Mouse (Mus musculus) midbrain, embryonic 11.5 days (tissue): ENCODE measurements around the gene Eef1a2. TPM values are rescaled to one million over a fixed set of nuclear protein-coding genes. Genes with fewer than 3 reads are reported as not detected.
"Not testable (repeated sequence)": the region's sequence is repeated elsewhere in the genome, so short reads cannot be mapped to it uniquely, and the experiment has no call there.

Experiments used
- ATAC-seq: fragments of 200-750 bp; cut with Nextera tagmentation; 2 replicates; pipeline ENCODE4 v1.8.0; 2017; ENCODE audit warnings: moderate TSS enrichment, moderate library complexity; ENCODE audit not compliant: low FRiP score
- DNase-seq: peaks from one replicate; pipeline ENCODE4 v3.0.0; 2015; ENCODE audit warnings: low spot score; ENCODE audit errors: missing footprints
- H3K27ac ChIP-seq: fragments of 300-500 bp; sonication (generic); 2 replicates; pipeline ENCODE4 v1.5.1; 2014; ENCODE audit warnings: low read depth, low read length
- H3K27me3 ChIP-seq: fragments of 300-500 bp; sonication (generic); 2 replicates; pipeline ENCODE4 v1.6.1; 2014; ENCODE audit warnings: mild to moderate bottlenecking, low read length, moderate library complexity, mixed read lengths; ENCODE audit not compliant: control insufficient read depth, insufficient read depth
- H3K36me3 ChIP-seq: fragments of 300-500 bp; sonication (generic); 2 replicates; pipeline ENCODE4 v1.6.1; 2014; ENCODE audit warnings: mild to moderate bottlenecking, low read length, moderate library complexity, mixed read lengths; ENCODE audit not compliant: control insufficient read depth, insufficient read depth
- H3K4me1 ChIP-seq: fragments of 300-500 bp; sonication (generic); 2 replicates; pipeline ENCODE4 v1.6.1; 2014; ENCODE audit warnings: low read length; ENCODE audit not compliant: control insufficient read depth, insufficient read depth
- H3K4me2 ChIP-seq: fragments of 300-500 bp; sonication (generic); 2 replicates; pipeline ENCODE4 v1.6.1; 2014; ENCODE audit warnings: mild to moderate bottlenecking, moderate library complexity
- H3K4me3 ChIP-seq: fragments of 300-500 bp; sonication (generic); 2 replicates; pipeline ENCODE4 v1.5.1; 2014; ENCODE audit warnings: low read depth, low read length
- H3K9ac ChIP-seq: fragments of 300-500 bp; sonication (generic); 2 replicates; pipeline ENCODE4 v1.6.1; 2014; ENCODE audit warnings: low read length
- H3K9me3 ChIP-seq: fragments of 300-500 bp; sonication (generic); 2 replicates; pipeline ENCODE4 v1.6.1; 2016; ENCODE audit warnings: low read length; ENCODE audit not compliant: control insufficient read depth
- WGBS: fragments of 180-500 bp; shearing (Covaris S2); extraction: QIAGEN DNeasy Blood & Tissue Kit; methylation state at CpG from one replicate; pipeline ENCODE4 v1.1.7; 2014; 5-methylcytosine and 5-hydroxymethylcytosine counted together
- polyA plus RNA-seq: library from polyadenylated mRNA; unstranded; fragments of >200 nt; fragmentation: Nextera tagmentation; extraction: Ambion mirVana; gene quantifications from 2 replicates; pipeline ENCODE4 v1.2.1, GENCODE M21; 2014

Eef1a2 gene
- polyA plus RNA-seq, 1 experiment from 2014 or later, result 0.94 TPM

DNA sequence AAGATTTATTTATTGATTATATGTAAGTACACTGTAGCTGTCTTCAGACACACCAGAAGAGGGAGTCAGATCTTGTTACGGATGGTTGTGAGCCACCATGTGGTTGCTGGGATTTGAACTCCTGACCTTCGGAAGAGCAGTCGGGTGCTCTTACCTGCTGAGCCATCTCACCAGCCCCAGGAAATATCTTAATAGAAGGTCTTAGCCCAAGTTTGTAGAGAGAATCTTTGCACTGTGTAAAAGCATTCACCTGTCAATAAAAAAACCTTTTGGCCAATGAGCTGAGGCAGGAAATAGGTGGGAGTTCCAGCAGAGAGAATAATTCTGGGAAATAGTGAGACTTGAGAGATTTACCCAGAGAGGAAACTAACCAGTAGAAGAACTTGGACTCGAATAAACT lies 34.6 kb upstream of the Eef1a2 start:
- H3K4me3 ChIP-seq, H3K9me3 ChIP-seq, H3K27ac ChIP-seq, H3K4me2 ChIP-seq, H3K9ac ChIP-seq, H3K27me3 ChIP-seq, ATAC-seq, DNase-seq, H3K36me3 ChIP-seq, H3K4me1 ChIP-seq: not testable (repeated sequence)
- WGBS, result 81% methylated on average over 4 of the region's 4 CpGs

DNA sequence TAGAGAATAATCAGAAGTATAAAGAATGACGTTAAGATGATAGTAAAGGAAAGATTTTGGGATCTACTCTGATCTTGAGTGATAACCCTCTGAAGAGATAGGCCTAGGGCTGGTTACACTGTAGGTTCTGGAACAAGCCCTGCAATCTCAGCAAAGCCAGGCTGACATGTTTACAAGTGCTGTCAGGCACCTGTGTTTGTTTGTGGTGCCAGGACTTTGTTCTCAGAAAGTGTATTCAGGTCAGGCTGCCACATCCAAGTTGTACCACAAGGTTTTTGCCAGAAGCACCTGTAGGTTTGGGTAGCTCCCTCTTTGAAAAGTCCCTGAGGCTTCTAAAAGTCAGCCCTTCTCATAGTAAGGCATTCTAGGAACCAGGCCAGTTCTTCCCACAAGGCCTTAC lies 32.5 kb upstream of the Eef1a2 start:
- ATAC-seq, result no peak
- no peaks in the 10 kb centered on the region for H3K27me3 ChIP-seq
- 98% methylated on average over 1 of the region's 1 CpGs for WGBS
- H3K9me3 ChIP-seq, result no peaks in the 10 kb centered on the region
- no peak overlapping the region for H3K4me2 ChIP-seq
- no peak for DNase-seq
- H3K4me3 ChIP-seq, result no peak overlapping the region
- H3K4me1 ChIP-seq, result peaks cover 6% of the 10 kb centered on the region
- no peaks in the 10 kb centered on the region; the same call in 1 of the 2 replicates for H3K36me3 ChIP-seq
- no peak overlapping the region for H3K9ac ChIP-seq
- H3K27ac ChIP-seq, result no peak overlapping the region

DNA sequence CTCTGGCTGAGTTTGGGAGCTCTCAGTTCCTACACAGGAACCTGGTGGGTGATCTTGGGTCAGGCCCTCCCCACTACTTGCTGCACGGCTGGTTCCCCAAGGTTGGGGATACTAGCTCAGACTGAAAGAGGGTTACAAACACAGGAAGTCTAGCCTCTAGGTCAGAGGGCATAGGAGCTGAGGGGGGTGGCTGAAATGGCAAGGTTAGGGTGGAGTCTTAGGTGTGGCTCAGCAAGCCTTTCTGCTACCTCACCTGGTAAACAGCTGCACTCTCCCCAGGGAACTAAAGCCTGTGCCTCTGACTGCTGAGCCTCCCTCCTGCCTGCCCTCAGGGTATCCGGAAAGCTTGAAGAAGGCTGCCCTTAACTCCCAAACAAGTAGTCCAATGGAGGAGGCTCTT lies 31.9 kb upstream of the Eef1a2 start:
- no peaks in the 10 kb centered on the region; the same call in 1 of the 2 replicates for H3K36me3 ChIP-seq
- peak overlapping the region; percentile 75 for H3K4me2 ChIP-seq
- no peak for ATAC-seq
- no peak overlapping the region for H3K27ac ChIP-seq
- H3K9ac ChIP-seq, result peak overlapping the region; percentile 48
- peaks cover 6% of the 10 kb centered on the region for H3K4me1 ChIP-seq
- DNase-seq, result no peak
- H3K9me3 ChIP-seq, result no peaks in the 10 kb centered on the region
- peak overlapping the region; percentile 66 for H3K4me3 ChIP-seq
- no peaks in the 10 kb centered on the region for H3K27me3 ChIP-seq
- WGBS, result 73% methylated on average over 2 of the region's 2 CpGs

DNA sequence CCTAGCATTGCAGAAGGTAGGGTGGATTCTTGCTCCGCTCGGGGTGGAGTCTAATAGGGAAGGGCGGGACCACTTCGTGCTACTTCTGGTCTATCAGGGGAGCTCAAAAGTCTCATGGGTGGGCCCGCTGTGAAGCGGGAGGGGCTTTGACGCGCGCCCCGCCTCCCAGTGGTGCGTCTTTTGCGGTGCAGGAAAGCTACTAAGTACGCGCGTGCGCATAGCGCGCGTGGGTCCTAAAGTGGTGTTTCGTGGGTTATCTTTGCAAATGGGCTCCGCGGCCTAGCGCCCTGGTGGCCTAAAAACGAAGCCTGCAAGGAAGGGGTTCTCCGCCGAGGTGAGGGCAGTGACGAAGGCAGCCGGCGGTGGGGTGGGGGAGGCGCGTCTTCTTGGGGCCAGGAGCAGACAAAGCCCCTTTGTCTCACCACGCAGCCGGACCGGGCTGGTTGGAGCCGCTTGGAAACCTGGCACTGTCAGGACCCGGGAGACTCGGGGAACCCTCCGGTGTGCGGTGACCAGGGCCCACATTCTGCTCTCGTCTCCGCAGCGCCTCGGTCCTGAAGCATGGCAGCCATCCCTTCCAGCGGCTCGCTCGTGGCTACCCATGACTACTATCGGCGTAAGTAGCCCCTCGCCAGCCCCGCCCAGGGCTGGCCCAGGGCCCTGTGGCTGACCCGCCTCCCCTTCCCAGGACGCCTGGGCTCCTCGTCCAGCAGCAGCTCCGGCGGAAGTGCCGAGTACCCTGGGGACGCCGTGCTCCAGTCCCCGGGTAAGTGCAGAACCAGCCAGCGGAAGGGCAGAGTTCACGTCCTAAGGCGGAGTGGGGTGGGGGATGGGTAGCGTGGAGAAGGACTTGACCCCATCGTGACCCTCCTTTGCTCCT lies 30.5 kb upstream of the Eef1a2 start, which contains the start of gene Ppdpf:
TSS of gene Ppdpf (plus strand) at position 127 of the 880 bp plus-strand sequence.
- Histone ChIP-seq H3K9me3 (no peaks in the 10 kb centered on the region), H3K27ac (peak within 1 kb of the TSS; percentile 96), H3K4me3 (peak within 1 kb of the TSS; percentile 66), H3K9ac (peak within 1 kb of the TSS; percentile 97), H3K4me1 (peaks cover 6% of the 10 kb centered on the region), H3K4me2 (peak within 1 kb of the TSS; percentile 75), H3K36me3 (no peaks in the 10 kb centered on the region; the same call in 1 of the 2 replicates), H3K27me3 (no peaks in the 10 kb centered on the region)
- DNase-seq, result peak; percentile 98
- under 1% methylated on average over 61 of the region's 64 CpGs for WGBS
- ATAC-seq, result peak; percentile 87

DNA sequence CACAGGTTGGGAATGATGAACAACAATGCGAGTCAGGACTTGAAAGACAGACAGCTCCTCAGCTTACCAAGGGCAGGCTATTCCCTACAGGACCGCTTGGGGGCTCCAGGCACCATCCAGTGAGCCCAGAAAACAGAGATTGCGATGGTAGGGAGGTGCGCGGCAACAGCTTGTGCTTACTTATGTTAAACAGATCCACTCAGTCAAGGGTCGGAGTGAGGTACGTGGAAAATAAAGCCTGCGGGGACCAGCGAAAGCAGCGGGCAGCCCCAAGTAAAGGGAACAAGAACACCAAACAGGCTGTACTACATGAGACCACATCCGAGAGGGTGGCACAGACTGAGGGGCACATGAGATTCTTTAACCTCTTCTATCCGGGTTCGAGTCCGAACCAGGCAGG lies 29.8 kb upstream of the Eef1a2 start:
- ATAC-seq (peak; percentile 87), DNase-seq (no peak)
- Histone ChIP-seq H3K4me1 (peaks cover 6% of the 10 kb centered on the region), H3K4me3 (peak overlapping the region; percentile 66), H3K27ac (peak overlapping the region; percentile 96), H3K36me3 (no peaks in the 10 kb centered on the region; the same call in 1 of the 2 replicates), H3K4me2 (peak overlapping the region; percentile 75), H3K9me3 (no peaks in the 10 kb centered on the region), H3K27me3 (no peaks in the 10 kb centered on the region), H3K9ac (peak overlapping the region; percentile 97)
- WGBS, result under 1% methylated on average over 14 of the region's 14 CpGs

DNA sequence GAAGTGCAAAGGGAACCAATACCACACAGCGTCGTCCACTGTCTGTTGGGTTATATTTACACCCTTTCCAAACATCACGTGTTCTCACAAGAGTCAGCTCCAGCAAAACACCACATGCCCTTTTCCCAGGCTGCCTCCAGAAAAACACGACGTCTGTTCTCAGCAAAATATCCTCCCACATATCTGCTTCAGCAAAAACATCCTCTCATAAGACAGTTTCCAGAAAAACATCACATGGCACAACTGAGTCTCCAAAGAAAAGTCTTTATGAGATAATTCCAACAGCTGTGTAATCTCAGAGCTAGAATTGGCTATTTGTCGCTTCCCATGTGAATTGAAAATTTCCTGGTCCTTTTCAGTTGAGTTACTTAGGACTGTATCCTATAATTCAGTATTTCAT lies 24.1 kb upstream of the Eef1a2 start:
- Histone ChIP-seq H3K9ac (no peak overlapping the region), H3K27ac (no peak overlapping the region), H3K4me1 (no peaks in the 10 kb centered on the region), H3K27me3 (no peaks in the 10 kb centered on the region), H3K9me3 (no peaks in the 10 kb centered on the region), H3K36me3 (no peaks in the 10 kb centered on the region), H3K4me2 (no peak overlapping the region), H3K4me3 (no peak overlapping the region)
- WGBS, result 84% methylated on average over 6 of the region's 6 CpGs
- ATAC-seq (no peak), DNase-seq (no peak)

DNA sequence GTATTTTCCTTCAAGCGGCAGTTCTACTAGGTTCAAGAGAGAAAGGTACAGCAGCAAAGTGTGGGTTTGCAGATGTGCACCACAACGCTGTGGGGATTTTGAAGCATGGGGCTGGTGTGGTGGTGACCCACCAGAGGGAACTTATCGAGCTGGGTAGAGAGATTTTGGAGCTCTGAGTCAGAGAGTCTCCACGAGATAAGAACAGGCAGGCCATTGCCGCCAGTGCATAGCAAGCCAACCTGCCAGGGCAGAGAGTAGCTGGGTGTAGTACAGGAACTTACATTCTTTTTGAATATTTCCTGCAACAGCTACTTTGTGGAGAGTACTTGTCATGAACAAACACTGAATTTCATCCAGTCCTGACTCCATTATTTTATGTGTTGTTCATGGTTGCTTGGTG lies 21.7 kb upstream of the Eef1a2 start:
- no peak overlapping the region for H3K4me3 ChIP-seq
- WGBS, result 87% methylated on average over 5 of the region's 5 CpGs
- DNase-seq (no peak), ATAC-seq (no peak)
- no peaks in the 10 kb centered on the region for H3K36me3 ChIP-seq
- no peak overlapping the region for H3K27ac ChIP-seq
- no peak overlapping the region for H3K9ac ChIP-seq
- H3K27me3 ChIP-seq, result no peaks in the 10 kb centered on the region
- no peaks in the 10 kb centered on the region for H3K9me3 ChIP-seq
- H3K4me1 ChIP-seq, result no peaks in the 10 kb centered on the region
- H3K4me2 ChIP-seq, result no peak overlapping the region

DNA sequence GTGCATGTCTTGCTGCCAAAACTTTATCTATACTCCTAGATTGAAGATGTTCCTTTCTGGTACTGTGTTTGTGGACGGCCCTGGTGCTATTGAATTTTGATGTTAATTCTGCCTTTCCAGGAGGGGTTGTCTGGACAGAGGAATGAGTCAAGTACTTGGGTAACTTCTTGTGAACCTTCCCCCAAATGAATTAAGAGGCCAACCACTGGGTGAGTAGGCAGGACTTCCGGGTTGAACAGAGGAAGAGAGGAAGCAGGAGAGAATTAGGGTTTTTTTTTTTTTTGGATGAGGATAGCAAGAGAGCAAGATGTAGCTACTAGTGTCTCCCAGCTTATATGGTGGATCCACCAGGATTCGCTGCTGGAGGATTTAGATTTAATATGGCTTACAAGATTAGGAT lies 21.2 kb upstream of the Eef1a2 start:
- no peak overlapping the region for H3K27ac ChIP-seq
- DNase-seq (no peak), ATAC-seq (no peak)
- no peaks in the 10 kb centered on the region for H3K9me3 ChIP-seq
- H3K9ac ChIP-seq, result no peak overlapping the region
- H3K36me3 ChIP-seq, result no peaks in the 10 kb centered on the region
- WGBS, result 79% methylated on average over 3 of the region's 3 CpGs
- H3K4me3 ChIP-seq, result no peak overlapping the region
- no peaks in the 10 kb centered on the region for H3K4me1 ChIP-seq
- H3K4me2 ChIP-seq, result no peak overlapping the region
- no peaks in the 10 kb centered on the region for H3K27me3 ChIP-seq

DNA sequence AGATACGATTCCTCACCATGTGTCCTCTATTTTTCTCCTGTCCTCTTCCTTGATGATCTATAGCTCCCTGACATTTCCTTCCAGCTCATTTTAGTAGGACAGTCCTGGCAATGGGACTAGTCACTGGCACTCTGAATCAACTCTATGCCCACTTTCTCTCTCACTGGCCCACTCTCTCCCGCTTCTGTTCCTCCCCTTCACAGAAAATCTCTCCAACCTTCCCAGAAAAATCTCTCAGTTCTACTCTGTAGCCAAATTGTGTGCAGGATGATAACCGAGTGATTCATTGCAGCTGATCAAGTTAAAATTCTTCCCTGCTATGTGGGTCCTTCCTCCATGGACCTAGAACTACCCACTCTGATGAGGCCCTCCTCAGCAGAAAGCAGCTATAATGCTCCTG lies 17.8 kb upstream of the Eef1a2 start:
- ATAC-seq (no peak), DNase-seq (no peak)
- H3K9ac ChIP-seq, result no peak overlapping the region
- no peaks in the 10 kb centered on the region for H3K36me3 ChIP-seq
- H3K4me2 ChIP-seq, result no peak overlapping the region
- no peaks in the 10 kb centered on the region; the same call in 1 of the 2 replicates for H3K9me3 ChIP-seq
- no peaks in the 10 kb centered on the region for H3K4me1 ChIP-seq
- no peak overlapping the region for H3K27ac ChIP-seq
- WGBS, result 85% methylated on average over 3 of the region's 3 CpGs
- no peak overlapping the region for H3K4me3 ChIP-seq
- no peaks in the 10 kb centered on the region for H3K27me3 ChIP-seq
